Comparison of ENCODE assay signal across 20 mouse cellular contexts in the genomic region with DNA sequence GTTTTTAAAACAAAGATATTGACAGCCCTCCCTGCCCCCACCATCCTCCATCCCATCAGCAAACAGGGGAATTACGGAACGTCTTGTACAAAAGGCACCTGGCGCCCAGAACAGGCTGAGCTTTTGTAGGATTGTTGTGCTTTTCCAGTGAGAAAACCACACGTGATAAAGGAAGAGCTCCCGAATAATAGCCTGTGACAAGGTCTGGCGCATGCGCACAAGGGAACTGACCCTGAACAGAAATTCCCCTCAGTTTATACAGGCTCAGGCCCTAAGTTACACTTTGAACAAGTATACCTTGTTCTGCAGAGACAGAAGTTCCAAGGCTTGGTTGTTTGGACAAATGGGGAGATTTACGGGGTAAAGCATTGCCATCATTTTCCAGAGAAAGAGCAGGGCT. TPM values are rescaled to one million over a fixed set of nuclear protein-coding genes. Genes with fewer than 3 reads are reported as not detected.
DNase-seq lines count a peak whose midpoint lies in the region; ATAC-seq lines count a peak whose summit lies in the region.
"Had no signal": no experiment of that assay in that cellular context is flagged by ENCODE, and none has a peak within 500 bp of the region (broad histone marks: within the 10 kb centered on the region; RNA-seq: fewer than 3 reads in every experiment).

No protein-coding gene starts in this region.

- peak; percentile 45 for DNase-seq in midbrain, embryonic 11.5 days (ENCODE audit: low spot score, missing footprints)
- no peak for DNase-seq in midbrain, embryonic 10.5 days (ENCODE audit: low spot score)
- peak; percentile 26 for DNase-seq in ovary, adult 18-20 months (ENCODE audit: low spot score)
- DNase-seq in ovary, postnatal 14 days (ENCODE audit: low spot score), result no peak
- DNase-seq in retina, embryonic 14.5 days (ENCODE audit: low spot score), result peak; percentile 51
- DNase-seq in retina, postnatal 1 day, result peak; percentile 64
- DNase-seq in cerebellum, postnatal 25 days, result no peak
- DNase-seq: adrenal gland, adult 2 months; adrenal gland, postnatal 10 days; adrenal gland, postnatal 25 days; cerebellum, adult 11 months; cerebellum, adult 18-20 months; cerebellum, adult 8-10 months; cerebellum, adult 9-11 months; cerebellum, postnatal 14 days had no signal

- H3K27ac ChIP-seq in midbrain, embryonic 11.5 days (ENCODE audit: low read depth, low read length), result no peak overlapping the region
- no peak overlapping the region for H3K27ac ChIP-seq in midbrain, embryonic 10.5 days (replicated peaks)
- H3K27ac ChIP-seq: embryonic facial prominence, embryonic 10.5 days; embryonic facial prominence, embryonic 12.5 days; forebrain, embryonic 13.5 days; forebrain, embryonic 15.5 days had no signal

- no peaks in the 10 kb centered on the region; the same call in 1 of the 2 replicates for H3K4me1 ChIP-seq in midbrain, embryonic 11.5 days (ENCODE audit: control insufficient read depth, insufficient read depth, low read length)
- H3K4me1 ChIP-seq in midbrain, embryonic 10.5 days, result peaks cover 11% of the 10 kb centered on the region

- WGBS in midbrain, embryonic 11.5 days, result 63% methylated on average over 8 of the region's 8 CpGs
- 73% methylated on average over 8 of the region's 8 CpGs for WGBS in midbrain, embryonic 10.5 days

- H3K4me3 ChIP-seq in midbrain, embryonic 11.5 days (ENCODE audit: low read depth, low read length), result no peak overlapping the region
- H3K4me3 ChIP-seq in midbrain, embryonic 10.5 days, result no peak overlapping the region
- H3K4me3 ChIP-seq: embryonic facial prominence, embryonic 10.5 days; embryonic facial prominence, embryonic 12.5 days; forebrain, embryonic 13.5 days; forebrain, embryonic 15.5 days had no signal

- H3K36me3 ChIP-seq in midbrain, embryonic 11.5 days (ENCODE audit: control insufficient read depth, insufficient read depth, low read length), result no peaks in the 10 kb centered on the region
- H3K36me3 ChIP-seq in midbrain, embryonic 10.5 days, result no peaks in the 10 kb centered on the region
- H3K36me3 ChIP-seq: embryonic facial prominence, embryonic 12.5 days; forebrain, embryonic 15.5 days had no signal

- no peaks in the 10 kb centered on the region for H3K9me3 ChIP-seq in midbrain, embryonic 11.5 days (ENCODE audit: control insufficient read depth, low read length)
- H3K9me3 ChIP-seq in midbrain, embryonic 10.5 days (replicated peaks), result no peaks in the 10 kb centered on the region
- H3K9me3 ChIP-seq: embryonic facial prominence, embryonic 10.5 days; embryonic facial prominence, embryonic 12.5 days; forebrain, embryonic 13.5 days; forebrain, embryonic 15.5 days had no signal

- H3K9ac ChIP-seq in midbrain, embryonic 11.5 days (ENCODE audit: low read length), result no peak overlapping the region
- H3K9ac ChIP-seq: embryonic facial prominence, embryonic 12.5 days; forebrain, embryonic 13.5 days; forebrain, embryonic 15.5 days had no signal

- no peaks in the 10 kb centered on the region; the same call in 1 of the 2 replicates for H3K27me3 ChIP-seq in midbrain, embryonic 11.5 days (ENCODE audit: control insufficient read depth, insufficient read depth, low read length)
- peaks cover 32% of the 10 kb centered on the region for H3K27me3 ChIP-seq in midbrain, embryonic 10.5 days (ENCODE audit: low read depth, poor library complexity, severe bottlenecking)

- H3K4me2 ChIP-seq in midbrain, embryonic 11.5 days, result no peak overlapping the region
- H3K4me2 ChIP-seq: embryonic facial prominence, embryonic 12.5 days; forebrain, embryonic 13.5 days; forebrain, embryonic 15.5 days had no signal

- no peak for ATAC-seq in midbrain, embryonic 11.5 days (ENCODE audit: low FRiP score)
- ATAC-seq: forebrain, embryonic 13.5 days; forebrain, embryonic 15.5 days had no signal

RNA-seq across cellular contexts. Expression of a gene that starts 19.0 kb away (rescaled TPM):
- polyA plus RNA-seq in midbrain, embryonic 11.5 days (2014; fragmentation: Nextera tagmentation; extraction: Ambion mirVana), result 1.1 and 1.4 TPM in 2 replicates
- 1.2 TPM in 2 replicates for polyA plus RNA-seq in midbrain, embryonic 10.5 days (2016; fragmentation: Nextera tagmentation; extraction: Ambion mirVana)
- polyA plus RNA-seq: C2C12 had no signal

RNA-seq across cellular contexts. Expression of a gene that starts 29.3 kb away (rescaled TPM):
- polyA plus RNA-seq in midbrain, embryonic 11.5 days (2014; fragmentation: Nextera tagmentation; extraction: Ambion mirVana), result 284 and 292 TPM in 2 replicates
- polyA plus RNA-seq in midbrain, embryonic 10.5 days (2016; fragmentation: Nextera tagmentation; extraction: Ambion mirVana), result 201 and 251 TPM in 2 replicates

Comparison
In these comparisons a context has a peak if more than half of its experiments do, and no peak if none do; other contexts are left out.
1. DNase-seq: peak in midbrain, embryonic 11.5 days (single experiment), ovary, adult 18-20 months (single experiment), retina, embryonic 14.5 days (single experiment) and retina, postnatal 1 day (single experiment); none in midbrain, embryonic 10.5 days (single experiment), ovary, postnatal 14 days (single experiment) and cerebellum, postnatal 25 days (0 of 2).